Mouse (Mus musculus) hindbrain, embryonic 11.5 days (tissue): ENCODE results near the gene Gm4881. TPM values are rescaled to one million over a fixed set of nuclear protein-coding genes. Genes with fewer than 3 reads are reported as not detected.

Experiments
- ATAC-seq: fragments of 200-750 bp; cut with Nextera tagmentation; 2 replicates; pipeline ENCODE4 v1.8.0; 2017; ENCODE audit warnings: mild to moderate bottlenecking, moderate TSS enrichment, moderate library complexity; ENCODE audit not compliant: low FRiP score
- DNase-seq: peaks from one replicate; pipeline ENCODE4 v3.0.0-alpha.2; 2015; ENCODE audit warnings: low spot score
- H3K27ac ChIP-seq: fragments of 300-500 bp; sonication (generic); 2 replicates; pipeline ENCODE4 v1.5.1; 2014; ENCODE audit warnings: mild to moderate bottlenecking, low read depth, low read length
- H3K27me3 ChIP-seq: fragments of 300-500 bp; sonication (generic); 2 replicates; pipeline ENCODE4 v1.6.1; 2014; ENCODE audit warnings: mild to moderate bottlenecking, low read length, moderate library complexity, mixed read lengths; ENCODE audit not compliant: control insufficient read depth, insufficient read depth
- H3K36me3 ChIP-seq: fragments of 300-500 bp; sonication (generic); 2 replicates; pipeline ENCODE4 v1.6.1; 2014; ENCODE audit warnings: mild to moderate bottlenecking, low read length, moderate library complexity, mixed read lengths; ENCODE audit not compliant: control insufficient read depth, insufficient read depth
- H3K4me1 ChIP-seq: fragments of 300-500 bp; sonication (generic); replicated peaks from 2 replicates; pipeline ENCODE4 v1.6.1; 2014; ENCODE audit warnings: low read length, mixed read lengths; ENCODE audit not compliant: control insufficient read depth, insufficient read depth
- H3K4me2 ChIP-seq: fragments of 300-500 bp; sonication (generic); replicated peaks from 2 replicates; pipeline ENCODE4 v1.6.1; 2014; ENCODE audit warnings: mild to moderate bottlenecking, low read depth, low read length
- H3K4me3 ChIP-seq: fragments of 300-500 bp; sonication (generic); 2 replicates; pipeline ENCODE4 v1.5.1; 2014; ENCODE audit warnings: low read depth, low read length
- H3K9ac ChIP-seq: fragments of 300-500 bp; sonication (generic); 2 replicates; pipeline ENCODE4 v1.6.1; 2014; ENCODE audit warnings: low read depth, low read length
- H3K9me3 ChIP-seq: fragments of 300-500 bp; sonication (generic); 2 replicates; pipeline ENCODE4 v1.6.1; 2016; ENCODE audit warnings: low read length; ENCODE audit not compliant: control insufficient read depth
- WGBS: fragments of 180-500 bp; shearing (Covaris S2); extraction: QIAGEN DNeasy Blood & Tissue Kit; methylation state at CpG from one replicate; pipeline ENCODE4 v1.1.7; 2014; 5-methylcytosine and 5-hydroxymethylcytosine counted together
- polyA plus RNA-seq: library from polyadenylated mRNA; unstranded; fragments of >200 nt; fragmentation: Nextera tagmentation; extraction: Ambion mirVana; gene quantifications from 2 replicates; pipeline ENCODE4 v1.2.1, GENCODE M21; 2014

Gene Gm4881
- polyA plus RNA-seq, 1 experiment from 2014 or later: 6.1 TPM

DNA sequence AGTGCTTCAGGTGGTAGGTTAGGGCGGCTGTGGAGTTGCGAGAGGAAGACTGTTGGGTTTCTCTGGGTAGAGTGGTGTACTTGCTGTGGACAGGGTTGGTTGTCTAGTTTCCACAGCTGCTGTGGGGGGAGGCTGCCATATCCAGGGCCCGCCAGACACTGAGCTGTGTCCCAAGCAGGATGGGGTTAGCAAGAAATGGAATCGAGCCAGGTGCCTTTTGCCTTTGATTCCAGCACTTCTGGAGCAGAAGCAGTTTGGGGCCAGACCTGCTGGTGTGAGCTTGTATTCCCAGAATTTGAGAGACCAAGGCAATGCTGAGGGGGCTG lies 58.0 kb downstream of the Gm4881 start:
- H3K27ac ChIP-seq: no peak overlapping the region
- H3K4me2 ChIP-seq: peak overlapping the region; percentile 49
- peak overlapping the region; percentile 97 for H3K4me3 ChIP-seq
- peaks cover 20% of the 10 kb centered on the region; the same call in 1 of the 2 replicates for H3K36me3 ChIP-seq
- H3K9me3 ChIP-seq: no peaks in the 10 kb centered on the region
- WGBS: 74% methylated on average over 4 of the region's 4 CpGs
- ATAC-seq (no peak), DNase-seq (no peak)
- H3K9ac ChIP-seq: peak overlapping the region; percentile 3; the same call in 1 of the 2 replicates
- peaks cover 10% of the 10 kb centered on the region for H3K4me1 ChIP-seq
- no peaks in the 10 kb centered on the region for H3K27me3 ChIP-seq

DNA sequence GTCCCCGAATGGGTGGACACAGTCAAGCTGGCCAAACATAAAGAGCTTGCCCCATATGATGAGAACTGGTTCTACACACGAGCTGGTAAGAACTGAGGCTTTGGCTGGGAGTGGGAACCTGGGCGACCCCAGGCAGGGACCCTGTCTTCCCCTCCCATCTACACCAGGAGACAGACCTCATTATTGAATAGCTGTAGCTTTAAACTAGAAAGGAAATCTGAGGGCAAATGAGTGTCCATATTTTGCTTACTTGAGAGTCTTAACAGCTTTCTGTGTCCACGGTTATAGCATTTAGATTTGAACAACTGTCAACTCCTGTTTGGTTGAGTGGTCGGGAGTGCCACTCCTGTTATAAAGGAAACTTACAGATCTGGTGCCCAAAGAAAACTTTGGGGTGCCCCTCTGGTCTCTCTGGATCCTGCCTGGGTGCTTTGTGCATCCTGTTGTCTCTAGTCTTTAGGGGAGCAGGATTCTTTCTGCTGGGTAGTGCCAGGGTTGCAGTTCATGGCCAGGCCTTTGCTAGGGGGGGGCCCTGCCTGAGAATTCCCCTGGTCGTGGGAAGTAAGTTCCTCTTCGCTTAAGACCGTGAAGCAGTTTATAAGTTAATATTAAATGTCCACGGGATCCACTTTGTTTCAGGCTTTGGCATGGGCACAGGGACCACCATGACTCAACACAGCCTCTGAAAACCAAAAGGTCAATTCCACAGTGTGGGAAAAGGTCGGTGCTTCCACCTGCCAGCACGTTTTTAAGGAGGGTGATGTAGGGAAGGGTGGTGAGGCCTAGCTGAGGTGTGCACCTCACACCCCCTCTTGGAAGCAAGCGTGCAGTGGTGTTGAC lies 58.6 kb downstream of the Gm4881 start:
- no peaks in the 10 kb centered on the region for H3K9me3 ChIP-seq
- no peak overlapping the region for H3K27ac ChIP-seq
- H3K27me3 ChIP-seq: no peaks in the 10 kb centered on the region
- peak overlapping the region; percentile 97 for H3K4me3 ChIP-seq
- no peak for ATAC-seq
- H3K4me2 ChIP-seq: peak overlapping the region; percentile 49
- peak overlapping the region; percentile 99 for H3K9ac ChIP-seq
- peaks cover 10% of the 10 kb centered on the region for H3K4me1 ChIP-seq
- peaks cover 20% of the 10 kb centered on the region; the same call in 1 of the 2 replicates for H3K36me3 ChIP-seq
- no peak for DNase-seq
- 47% methylated on average over 12 of the region's 12 CpGs for WGBS

DNA sequence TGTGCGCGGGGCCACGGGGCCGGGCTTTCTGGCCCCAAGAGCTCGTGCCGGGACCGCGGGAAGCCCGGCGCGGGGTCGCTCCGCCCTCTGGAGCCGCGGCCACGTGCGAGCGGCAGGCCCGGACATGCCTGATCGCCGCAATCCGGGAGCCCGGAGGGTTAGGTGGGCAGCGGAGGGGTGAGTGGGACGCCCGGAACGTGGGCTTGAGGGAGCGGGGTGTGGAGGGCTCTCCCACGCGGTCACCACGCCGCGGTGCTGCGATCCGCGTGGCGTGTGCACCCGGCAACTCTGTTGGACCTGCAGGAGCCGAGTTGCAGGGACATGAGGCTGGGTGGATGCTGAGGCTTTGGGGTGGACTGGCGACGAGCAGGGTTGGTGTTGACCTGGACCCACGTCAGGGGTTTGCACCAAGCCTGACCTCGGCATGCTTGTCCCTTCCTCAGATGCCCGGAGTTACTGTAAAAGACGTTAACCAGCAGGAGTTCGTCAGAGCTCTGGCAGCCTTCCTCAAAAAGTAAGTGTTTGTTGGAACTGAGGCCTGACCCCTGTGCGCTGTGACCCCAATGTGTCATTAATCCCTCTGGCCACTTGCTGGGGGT lies 59.5 kb downstream of the Gm4881 start:
- Histone ChIP-seq H3K9me3 (no peaks in the 10 kb centered on the region), H3K4me3 (peak overlapping the region; percentile 97), H3K36me3 (peaks cover 17% of the 10 kb centered on the region; the same call in 1 of the 2 replicates), H3K4me2 (peak overlapping the region; percentile 49), H3K27me3 (no peaks in the 10 kb centered on the region), H3K9ac (peak overlapping the region; percentile 99), H3K4me1 (peaks cover 10% of the 10 kb centered on the region), H3K27ac (peak overlapping the region; percentile 86)
- peak; percentile 5; the same call in 1 of the 2 replicates for ATAC-seq
- WGBS: under 1% methylated on average over 45 of the region's 47 CpGs
- DNase-seq: no peak

DNA sequence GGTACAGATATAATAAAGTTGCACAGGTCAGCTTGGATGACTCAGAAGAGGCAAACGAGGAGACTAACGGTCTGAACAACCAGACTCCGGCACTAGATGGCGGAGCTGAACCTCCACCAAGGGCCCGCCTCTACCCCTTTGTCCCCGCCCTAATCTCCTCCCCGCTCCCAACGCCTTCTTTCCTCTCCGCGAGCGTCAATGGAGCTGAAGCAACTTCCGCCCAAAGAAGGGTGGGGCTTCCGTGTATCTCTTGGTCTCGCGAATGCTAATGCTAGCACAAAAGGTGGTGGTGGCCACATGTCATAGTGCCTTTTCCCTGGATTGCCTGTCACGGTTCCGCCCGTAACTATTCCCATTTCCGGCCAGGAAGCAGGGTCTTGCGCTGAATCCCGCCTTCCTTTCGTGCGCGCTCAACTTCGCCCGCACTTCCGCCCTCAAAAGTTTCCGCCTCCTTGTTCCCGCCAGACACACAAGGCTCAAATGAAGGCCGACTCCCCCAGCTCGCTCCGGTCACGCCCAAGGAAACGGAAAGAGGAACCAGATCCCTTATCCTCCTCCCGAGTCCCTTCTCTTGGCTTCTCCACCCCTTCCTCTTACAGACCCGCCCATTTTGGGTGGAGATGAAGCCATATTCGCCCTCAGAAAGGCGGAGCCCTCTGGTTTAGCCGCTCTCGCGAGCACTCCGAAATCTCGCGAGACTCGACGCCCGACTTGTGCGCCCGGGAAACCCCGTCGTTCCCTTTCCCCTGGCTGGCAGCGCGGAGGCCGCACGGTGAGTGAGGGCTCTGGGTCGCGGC lies 60.2 kb downstream of the Gm4881 start, which contains the start of gene Rps19:
Rps19 (plus strand) TSS at position 476 of the 797 bp plus-strand sequence.
- under 1% methylated on average over 50 of the region's 57 CpGs for WGBS
- peak; percentile 93 for ATAC-seq

DNA sequence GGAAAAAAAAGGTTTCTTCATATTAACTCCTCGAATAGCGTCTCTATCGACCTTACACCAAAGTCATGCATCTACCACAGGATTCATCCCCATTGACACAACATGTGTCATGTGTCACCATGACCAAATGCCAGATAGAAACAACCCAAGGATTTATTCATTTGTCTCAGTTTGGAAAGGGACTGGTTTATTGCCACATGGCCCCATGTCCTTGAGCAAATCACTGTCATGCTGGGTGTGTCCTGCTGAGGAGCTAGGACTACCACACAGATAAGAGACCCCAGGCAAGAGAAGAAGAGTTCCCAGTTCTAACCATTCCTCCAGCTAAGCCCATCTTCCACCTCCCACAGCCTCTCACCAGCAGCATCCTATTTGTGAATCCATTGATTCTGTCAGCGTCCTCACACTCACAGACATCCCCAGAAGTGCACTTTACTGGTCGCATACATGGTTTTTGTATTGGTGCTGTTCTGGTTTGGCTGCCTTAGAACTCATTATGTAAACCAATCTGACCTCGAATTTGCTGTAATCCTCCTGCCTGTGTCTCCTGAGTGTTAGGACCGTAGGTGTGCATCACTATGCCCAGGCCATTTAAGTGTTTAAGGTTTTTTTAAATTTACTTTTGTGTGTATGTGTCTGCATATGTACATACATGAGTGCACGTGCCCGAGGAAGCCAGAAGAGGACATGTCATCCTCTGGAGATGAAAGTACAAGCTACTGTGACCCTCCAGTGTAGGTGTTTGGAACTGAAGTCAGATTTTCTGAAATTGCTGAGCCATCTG lies 61.7 kb downstream of the Gm4881 start:
- ATAC-seq (no peak), DNase-seq (no peak)
- Histone ChIP-seq H3K4me2 (no peak overlapping the region), H3K4me3 (no peak overlapping the region), H3K36me3 (peaks cover 7% of the 10 kb centered on the region; the same call in 1 of the 2 replicates), H3K27me3 (no peaks in the 10 kb centered on the region), H3K9ac (no peak overlapping the region), H3K4me1 (peaks cover 10% of the 10 kb centered on the region), H3K9me3 (no peaks in the 10 kb centered on the region), H3K27ac (no peak overlapping the region)
- 92% methylated on average over 9 of the region's 9 CpGs for WGBS

More for the DNA sequence above, 60.2 kb downstream of the Gm4881 start, which contains the start of gene Rps19:
- H3K4me3 ChIP-seq: peak within 1 kb of the TSS; percentile 97
- peaks cover 10% of the 10 kb centered on the region for H3K4me1 ChIP-seq
- peak within 1 kb of the TSS; percentile 86 for H3K27ac ChIP-seq
- H3K36me3 ChIP-seq: peaks cover 16% of the 10 kb centered on the region; the same call in 1 of the 2 replicates
- peak; percentile 99 for DNase-seq
- no peaks in the 10 kb centered on the region for H3K27me3 ChIP-seq
- H3K9ac ChIP-seq: peak within 1 kb of the TSS; percentile 99
- H3K9me3 ChIP-seq: no peaks in the 10 kb centered on the region
- H3K4me2 ChIP-seq: peak within 1 kb of the TSS; percentile 49

DNA sequence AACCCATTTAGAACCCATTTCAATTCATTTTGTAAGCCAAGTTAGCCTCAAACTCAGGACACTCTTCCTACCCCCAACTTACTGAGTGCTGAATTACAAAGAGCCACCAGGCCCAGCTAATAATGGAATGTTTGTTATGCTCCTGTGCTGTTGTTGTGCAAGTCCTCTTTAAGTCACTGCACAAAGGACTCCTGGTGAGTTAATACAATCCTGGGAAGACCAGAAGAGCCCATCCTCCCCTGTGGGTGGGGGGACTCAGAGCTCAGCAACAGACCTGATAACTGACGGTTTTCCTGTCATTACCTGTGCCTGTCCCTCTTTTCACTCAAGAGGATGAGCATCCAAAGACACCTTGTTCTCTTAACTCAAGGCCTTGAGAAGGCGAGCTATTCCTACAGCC lies 64.7 kb downstream of the Gm4881 start:
- no peak overlapping the region for H3K4me3 ChIP-seq
- no peak overlapping the region for H3K27ac ChIP-seq
- H3K4me2 ChIP-seq: no peak overlapping the region
- H3K36me3 ChIP-seq: no peaks in the 10 kb centered on the region
- DNase-seq: no peak
- ATAC-seq: no peak
- WGBS: 11% methylated on average over 2 of the region's 2 CpGs
- H3K9ac ChIP-seq: no peak overlapping the region
- no peaks in the 10 kb centered on the region for H3K4me1 ChIP-seq
- no peaks in the 10 kb centered on the region for H3K9me3 ChIP-seq
- H3K27me3 ChIP-seq: no peaks in the 10 kb centered on the region

DNA sequence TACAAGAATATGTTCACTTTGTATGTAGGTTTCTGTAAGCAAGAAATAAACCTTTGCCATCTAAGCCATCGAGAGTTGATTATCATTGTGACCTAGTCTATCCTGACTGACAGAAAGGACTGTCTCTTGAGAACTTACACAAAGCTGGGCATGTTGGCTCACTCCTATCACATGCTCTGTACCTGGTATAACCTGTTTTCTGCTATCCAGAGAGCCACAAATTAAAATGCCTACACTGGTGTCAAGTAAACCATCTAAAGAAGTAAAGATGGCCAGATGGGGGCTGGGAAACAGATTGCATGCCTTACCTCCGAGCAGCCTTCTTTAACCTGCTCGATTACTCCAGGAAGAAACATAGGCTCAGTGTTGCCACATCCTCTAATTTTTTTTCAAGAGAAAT lies 66.7 kb downstream of the Gm4881 start:
- H3K27me3 ChIP-seq: no peaks in the 10 kb centered on the region
- H3K9ac ChIP-seq: no peak overlapping the region
- H3K4me2 ChIP-seq: no peak overlapping the region
- ATAC-seq: no peak
- no peaks in the 10 kb centered on the region for H3K4me1 ChIP-seq
- H3K9me3 ChIP-seq: no peaks in the 10 kb centered on the region
- WGBS: 79% methylated on average over 3 of the region's 3 CpGs
- H3K27ac ChIP-seq: no peak overlapping the region
- no peaks in the 10 kb centered on the region for H3K36me3 ChIP-seq
- no peak for DNase-seq
- H3K4me3 ChIP-seq: no peak overlapping the region
